Mouse (Mus musculus) small intestine, adult 2 months (tissue): ENCODE data around the gene Usp51. TPM values are rescaled to one million over a fixed set of nuclear protein-coding genes. Genes with fewer than 3 reads are reported as not detected.
"Not testable (repeated sequence)": the region's sequence is repeated elsewhere in the genome, so short reads cannot be mapped to it uniquely, and the experiment has no call there.

ENCODE experiments used
- H3K27ac ChIP-seq: fragments of 200-500 bp; 2 replicates; pipeline ENCODE4 v1.5.1; 2012; ENCODE audit warnings: low read depth, low read length, control low read depth, inconsistent platforms; ENCODE audit not compliant: insufficient read depth
- H3K27me3 ChIP-seq: fragments of 200-500 bp; 2 replicates; pipeline ENCODE4 v1.6.1; 2012; ENCODE audit warnings: mild to moderate bottlenecking, moderate library complexity, low read length, inconsistent platforms; ENCODE audit not compliant: control insufficient read depth, insufficient read depth
- H3K36me3 ChIP-seq: fragments of 200-500 bp; 2 replicates; pipeline ENCODE4 v1.6.1; 2012; ENCODE audit warnings: mild to moderate bottlenecking, low read length, control low read depth, inconsistent platforms; ENCODE audit not compliant: control insufficient read depth, insufficient read depth
- H3K4me1 ChIP-seq: fragments of 200-500 bp; 2 replicates; pipeline ENCODE4 v1.6.1; 2012; ENCODE audit warnings: low read length, inconsistent platforms, mixed read lengths; ENCODE audit not compliant: control insufficient read depth, insufficient read depth, insufficient read length
- H3K4me3 ChIP-seq: fragments of 200-500 bp; 2 replicates; pipeline ENCODE4 v1.5.1; 2012; ENCODE audit warnings: low read depth, mild to moderate bottlenecking, control low read depth, inconsistent platforms, low read length, moderate library complexity
- CTCF ChIP-seq: fragments of 200-500 bp; IDR thresholded peaks from 2 replicates; pipeline ENCODE4 v1.5.1; 2012; ENCODE audit warnings: low read depth, mild to moderate bottlenecking, control low read depth, inconsistent platforms, low read length, moderate library complexity, mixed read lengths; ENCODE audit not compliant: insufficient replicate concordance, insufficient read length; ENCODE audit errors: extremely low read depth
- POLR2A ChIP-seq: fragments of 200-500 bp; IDR thresholded peaks from 2 replicates; pipeline ENCODE4 v1.6.1; 2012; ENCODE audit warnings: low read depth, mild to moderate bottlenecking, control low read depth, inconsistent platforms, low read length, moderate library complexity
- WGBS: fragments of 180-500 bp; shearing (Covaris S2); methylation state at CpG from one replicate; pipeline ENCODE4 v1.1.7; 2018; 5-methylcytosine and 5-hydroxymethylcytosine counted together
- polyA plus RNA-seq: library from polyadenylated mRNA; depleted of rRNA; stranded (reverse); fragments of >200 nt; gene quantifications from 2 replicates; pipeline ENCODE4 v1.2.3, GENCODE M21; 2012; rRNA removed

The Usp51 gene
- polyA plus RNA-seq, 1 experiment: not detected

GRCm38 (mm10) chrX:153007021-153007684 is 884 bp downstream of the Usp51 start:
- no peak for TF ChIP-seq CTCF
- TF ChIP-seq POLR2A: no peak

GRCm38 (mm10) chrX:153007685-153008047 is 1.4 kb downstream of the Usp51 start:
- Histone ChIP-seq H3K36me3 (no peaks in the 10 kb centered on the region), H3K4me1 (no peaks in the 10 kb centered on the region), H3K4me3 (peak overlapping the region; percentile 91), H3K27me3 (no peaks in the 10 kb centered on the region), H3K27ac (no peak overlapping the region)
- TF ChIP-seq CTCF (no peak), POLR2A (no peak)
- WGBS: 30% methylated on average over 9 of the region's 9 CpGs

More at GRCm38 (mm10) chrX:153007021-153007684, 884 bp downstream of the Usp51 start:
- H3K4me3 ChIP-seq: peak overlapping the region; percentile 91
- 17% methylated on average over 51 of the region's 58 CpGs for WGBS
- no peaks in the 10 kb centered on the region for H3K36me3 ChIP-seq
- H3K4me1 ChIP-seq: no peaks in the 10 kb centered on the region
- H3K27me3 ChIP-seq: no peaks in the 10 kb centered on the region
- H3K27ac ChIP-seq: no peak overlapping the region

- H3K27ac ChIP-seq, H3K4me1 ChIP-seq, H3K36me3 ChIP-seq, H3K27me3 ChIP-seq, H3K4me3 ChIP-seq: not testable (repeated sequence)
- no CpG with 5 or more reads among the region's 3 CpGs for WGBS
Measured at GRCm38 (mm10) chrX:153025255-153025654, 19.0 kb downstream of the Usp51 start.

GRCm38 (mm10) chrX:153025709-153026108 is 19.4 kb downstream of the Usp51 start:
- not testable (repeated sequence) for H3K36me3 ChIP-seq, H3K27me3 ChIP-seq, H3K4me1 ChIP-seq, H3K4me3 ChIP-seq, H3K27ac ChIP-seq
- WGBS: 73% methylated on average over 3 of the region's 3 CpGs

GRCm38 (mm10) chrX:153031547-153031946 is 25.3 kb downstream of the Usp51 start:
- H3K4me1 ChIP-seq, H3K27me3 ChIP-seq, H3K4me3 ChIP-seq, H3K36me3 ChIP-seq, H3K27ac ChIP-seq: not testable (repeated sequence)

GRCm38 (mm10) chrX:153037087-153037971 is 31.1 kb downstream of the Usp51 start, which contains the start of gene Mageh1:
Gene Mageh1, minus strand, starts transcription at chrX:153037575.
- WGBS: 17% methylated on average over 49 of the region's 49 CpGs
- no peak for TF ChIP-seq POLR2A
- no peak for TF ChIP-seq CTCF
- H3K4me3 ChIP-seq: peak within 1 kb of the TSS; percentile 83
- H3K27me3 ChIP-seq: no peaks in the 10 kb centered on the region
- no peaks in the 10 kb centered on the region for H3K36me3 ChIP-seq
- 0 out of 2 replicates have a peak within 1 kb of the TSS, but pooled peaks have one; percentile 22 for H3K27ac ChIP-seq
- 0 out of 2 replicates have a peak, but pooled peaks cover 3% of the 10 kb centered on the region for H3K4me1 ChIP-seq

GRCm38 (mm10) chrX:153037972-153038744 is 31.9 kb downstream of the Usp51 start:
- 30% methylated on average over 9 of the region's 22 CpGs for WGBS
- H3K27ac ChIP-seq, H3K4me3 ChIP-seq, H3K4me1 ChIP-seq, H3K27me3 ChIP-seq, H3K36me3 ChIP-seq: not testable (repeated sequence)

Other genes with a start within 250 kb of the Usp51 start
- 2.6 and 3.0 TPM in 2 replicates for gene Shroom2, start 237.0 kb upstream of the Usp51 start, polyA plus RNA-seq
- not detected in 2 replicates for gene Gpr143, start 224.5 kb upstream of the Usp51 start, polyA plus RNA-seq
- gene Mageh1, start 31.1 kb downstream of the Usp51 start, polyA plus RNA-seq: 0.62 and 1.1 TPM in 2 replicates
- not detected in 2 replicates for gene Foxr2, start 112.3 kb downstream of the Usp51 start, polyA plus RNA-seq
- gene Rragb, start 133.5 kb downstream of the Usp51 start, polyA plus RNA-seq: 0.18 and 0.20 TPM in 2 replicates
- 0.09 and 0.20 TPM in 2 replicates for gene Klf8, start 231.0 kb downstream of the Usp51 start, polyA plus RNA-seq